Mouse (Mus musculus): ENCODE measurements around the gene Il18r1.

The Il18r1 gene

DNA sequence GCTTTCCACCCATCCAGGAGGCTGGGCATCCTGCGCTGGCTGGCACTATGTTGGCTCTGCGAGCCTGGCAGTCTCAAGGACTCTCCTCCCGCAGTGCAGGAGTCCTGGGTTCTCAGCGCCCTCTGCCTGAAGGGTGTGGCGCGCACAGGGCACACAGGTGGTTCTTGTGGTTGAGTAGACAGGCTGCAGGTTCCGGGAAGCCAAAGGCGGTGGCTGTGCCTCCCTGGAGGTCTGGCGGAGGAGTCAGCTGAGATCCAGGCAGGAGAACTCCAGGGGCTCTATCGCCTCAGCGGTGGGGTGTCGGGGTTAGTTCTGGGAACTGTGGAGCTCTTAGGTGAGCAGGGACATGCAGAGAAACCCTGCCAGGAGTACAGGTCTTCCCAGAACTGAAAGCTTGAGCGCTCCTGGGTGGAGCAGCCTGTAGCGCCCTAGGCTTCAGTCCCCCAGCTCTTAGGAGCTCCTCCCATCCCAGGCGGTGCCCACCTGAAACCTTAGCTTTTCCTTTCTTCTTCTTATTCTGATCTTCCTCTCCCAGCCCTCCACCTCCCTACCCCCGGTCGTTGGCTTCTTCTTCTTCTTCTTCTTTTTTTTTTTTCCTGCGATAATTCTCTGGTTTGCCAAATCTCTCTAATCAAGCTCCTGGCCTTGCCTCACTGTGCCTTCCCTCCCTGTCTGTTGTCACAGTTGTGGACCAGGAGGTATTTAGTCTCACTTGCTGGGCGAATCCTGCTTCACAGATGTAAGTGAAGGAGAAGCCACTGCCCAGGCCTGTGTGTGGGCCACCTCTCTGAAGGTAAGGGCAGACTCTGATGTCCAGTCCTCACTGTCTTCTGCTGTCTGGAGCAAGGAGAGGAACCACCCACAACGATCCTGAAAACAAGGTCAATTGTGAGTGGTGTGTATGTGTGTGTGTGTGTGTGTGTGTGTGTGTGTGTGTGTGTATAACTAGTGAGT, at the start of gene Il18r1:
Il18r1 (plus strand) TSS at position 76 of the 954 bp plus-strand sequence.
- DNase-seq (ENCODE audit: low read depth, low spot score) = no peak

DNA sequence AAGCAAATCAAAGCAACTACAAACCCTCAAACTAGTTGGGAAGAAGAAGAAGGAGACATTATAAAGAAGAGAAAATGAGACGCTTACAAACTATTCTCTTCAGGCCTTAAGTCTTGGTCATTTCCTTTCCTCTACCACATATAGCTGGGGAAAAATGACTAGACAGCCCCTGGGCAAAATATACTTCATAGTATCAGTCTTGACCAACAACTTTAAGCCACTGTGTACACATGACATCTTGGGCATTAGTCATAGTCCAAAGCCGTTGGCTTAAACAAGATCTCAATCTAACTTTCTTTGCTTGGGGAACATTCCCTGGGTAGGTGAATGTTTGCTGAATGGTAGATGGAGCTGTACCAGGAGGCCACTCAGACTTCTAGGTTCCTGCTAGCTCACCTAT, 48.3 kb upstream of the Il18r1 start:
- DNase-seq (ENCODE audit: low read depth, low spot score) = no peak

DNA sequence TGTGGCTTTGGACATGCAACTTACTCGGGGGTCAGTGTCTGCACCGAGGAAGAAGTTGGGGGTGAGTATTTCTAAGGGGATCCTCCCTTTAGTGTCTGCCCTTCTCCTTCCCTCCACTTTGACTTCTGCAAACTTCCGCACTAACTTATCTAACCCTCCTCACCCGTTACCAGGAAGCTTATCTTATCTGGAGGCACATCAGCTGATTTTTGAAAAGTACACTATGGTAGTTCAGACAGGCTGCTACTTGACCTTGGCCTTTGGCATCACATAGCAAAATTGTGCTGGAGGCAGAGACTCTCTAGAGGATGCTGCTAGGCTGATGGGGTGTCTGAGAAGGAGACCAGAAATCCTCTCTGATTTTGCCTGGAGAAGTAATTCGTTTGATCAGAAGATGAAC, 46.8 kb upstream of the Il18r1 start:
- no peak for DNase-seq (ENCODE audit: low read depth, low spot score)

DNA sequence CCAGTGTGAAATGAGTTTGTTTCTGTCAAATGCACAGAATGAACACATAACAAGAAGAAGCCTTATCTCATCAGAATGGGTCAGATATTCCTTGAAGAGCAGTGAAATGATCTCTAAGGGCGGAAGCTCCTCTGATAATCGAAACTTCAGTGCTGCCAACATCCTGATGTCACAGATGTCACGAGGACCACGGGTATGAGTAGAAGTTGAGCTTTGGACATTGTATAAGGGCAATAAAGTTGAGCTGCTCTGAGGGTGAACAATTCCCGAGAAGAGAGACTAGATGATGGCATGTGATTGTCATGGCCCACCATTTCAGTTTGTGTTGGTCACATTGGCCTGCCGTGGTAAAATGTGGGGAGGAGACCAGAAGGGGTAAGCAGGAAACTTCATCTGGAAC, 41.5 kb upstream of the Il18r1 start:
- DNase-seq (ENCODE audit: low read depth, low spot score) = no peak

DNA sequence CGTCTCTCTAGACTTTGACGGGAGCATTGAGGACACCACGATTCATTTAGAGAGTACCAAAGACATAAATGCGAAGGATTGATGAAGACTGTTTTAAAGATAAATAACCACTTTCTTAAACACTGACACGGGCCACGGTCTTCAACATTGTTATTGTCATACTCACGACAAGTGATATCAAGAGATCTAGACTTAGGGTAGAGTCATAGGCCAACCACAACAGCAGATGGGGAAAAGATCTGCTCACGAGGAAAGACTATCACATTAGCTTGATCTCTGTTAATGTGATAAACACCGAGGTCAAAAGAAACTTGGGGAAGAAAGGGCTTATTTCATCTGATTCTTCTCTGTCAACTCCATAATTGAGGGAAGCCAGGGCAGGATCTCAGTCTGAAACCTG, 38.1 kb upstream of the Il18r1 start:
- no peak for DNase-seq (ENCODE audit: low read depth, low spot score)

DNA sequence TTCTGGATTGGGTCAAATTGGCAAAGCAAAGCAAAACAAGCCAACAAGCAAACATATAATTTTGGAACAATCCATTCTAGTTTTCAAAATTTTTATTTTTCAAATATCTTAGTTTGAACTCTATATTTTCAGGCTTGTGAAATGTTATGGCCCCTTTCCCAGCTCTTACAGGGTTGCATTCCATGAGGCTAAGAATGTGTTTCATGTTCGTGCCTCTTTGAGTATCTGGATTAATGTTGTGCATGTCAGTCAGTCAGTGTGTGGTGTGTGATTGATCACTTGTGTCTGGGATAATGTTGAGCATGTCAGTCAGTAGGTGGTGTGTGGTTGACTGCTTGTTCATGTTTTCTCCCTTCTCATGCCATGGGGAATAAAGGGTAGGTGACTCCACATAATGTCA, 37.5 kb upstream of the Il18r1 start:
- DNase-seq (ENCODE audit: low read depth, low spot score) = no peak

DNA sequence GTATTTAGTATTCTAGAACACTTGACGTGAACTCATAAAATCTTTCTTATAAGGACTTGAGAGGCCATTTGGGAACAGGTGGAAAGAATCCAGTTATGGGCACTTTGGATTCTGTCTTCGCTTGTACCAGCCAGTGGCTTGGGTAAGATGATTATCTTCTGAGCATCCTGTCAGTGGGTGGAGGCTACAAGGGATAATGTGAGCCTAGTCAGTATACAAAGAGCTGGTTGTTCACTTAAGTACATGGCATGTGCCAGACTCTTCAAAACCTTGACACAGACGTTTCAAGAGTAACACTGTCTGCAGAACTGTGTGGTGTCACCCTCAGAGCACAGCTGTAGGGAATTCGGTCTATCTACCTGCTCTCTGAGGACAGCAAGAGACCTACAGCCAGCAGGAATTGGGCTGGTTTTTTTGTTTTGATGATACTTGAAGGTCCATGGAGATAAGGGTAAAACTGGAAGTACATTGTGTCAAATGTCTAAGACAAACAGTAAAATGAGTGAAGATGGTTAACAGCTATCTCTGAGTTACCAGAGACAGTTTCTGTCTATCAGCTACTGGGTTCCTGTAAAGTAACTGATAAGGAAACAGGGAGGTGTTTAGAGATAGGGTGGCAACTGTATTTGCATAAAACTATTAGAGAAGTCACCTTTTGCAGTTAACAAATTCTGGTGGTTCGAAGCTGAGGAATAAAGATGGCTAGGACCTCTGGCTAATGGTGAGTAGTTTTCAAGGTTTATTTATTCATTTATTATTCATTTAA, 36.3 kb upstream of the Il18r1 start, which contains the start of gene Il1rl1:
Il1rl1 (plus strand) TSS at position 661 of the 766 bp plus-strand sequence.
- DNase-seq (ENCODE audit: low read depth, low spot score) = no peak

DNA sequence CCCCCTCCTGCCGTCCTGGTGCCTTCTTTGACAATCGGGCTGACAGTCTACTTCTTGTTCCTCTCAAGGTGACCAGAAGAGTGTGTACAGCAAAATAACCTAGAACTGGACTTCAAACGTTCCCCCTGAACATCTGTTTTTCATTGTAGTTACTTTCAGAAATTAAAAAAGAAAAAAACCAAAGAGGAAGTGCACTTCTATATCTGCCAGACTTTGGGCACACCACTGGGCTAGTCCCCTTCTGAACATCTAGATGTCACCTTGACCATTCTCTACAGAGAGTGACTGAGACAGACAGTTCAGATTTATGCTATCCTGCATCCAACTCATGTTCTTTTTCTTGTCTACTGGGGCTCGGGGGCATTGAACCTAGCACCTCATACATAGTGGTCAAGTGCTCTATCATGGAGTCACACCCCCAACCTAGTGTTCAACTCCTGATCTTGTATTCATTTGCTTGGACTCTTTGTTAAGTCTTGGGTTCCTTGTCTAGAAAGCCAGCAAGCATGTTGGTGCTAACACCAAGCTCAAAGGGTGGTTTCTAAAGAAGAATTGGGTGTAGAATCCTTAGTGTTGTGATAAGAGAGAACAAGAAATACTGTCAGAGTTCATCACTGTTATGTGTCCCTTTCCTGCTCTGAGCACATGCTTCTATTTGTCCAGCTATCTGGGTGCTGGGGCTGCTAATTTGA, 35.1 kb upstream of the Il18r1 start:
- no peak for DNase-seq (ENCODE audit: low read depth, low spot score)

DNA sequence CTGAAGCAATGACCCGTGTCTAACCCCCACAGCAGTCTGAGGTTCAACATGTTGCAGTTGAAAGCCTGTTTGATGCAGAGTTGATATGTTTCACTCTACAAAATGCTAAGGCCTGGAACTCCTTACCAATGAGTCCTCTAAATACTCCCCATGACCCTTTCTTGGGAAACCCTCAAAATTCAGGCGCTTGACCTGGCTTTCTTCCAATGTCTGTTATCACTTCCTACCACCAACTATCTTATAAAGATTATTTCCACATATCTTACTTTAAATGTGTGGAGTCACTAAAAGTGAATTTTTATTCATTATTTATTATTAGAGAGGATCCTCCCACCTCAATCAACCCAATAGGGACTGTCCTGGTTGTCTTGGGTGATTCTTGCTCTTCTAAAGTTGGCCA, 33.2 kb upstream of the Il18r1 start:
- DNase-seq (ENCODE audit: low read depth, low spot score) = no peak

DNA sequence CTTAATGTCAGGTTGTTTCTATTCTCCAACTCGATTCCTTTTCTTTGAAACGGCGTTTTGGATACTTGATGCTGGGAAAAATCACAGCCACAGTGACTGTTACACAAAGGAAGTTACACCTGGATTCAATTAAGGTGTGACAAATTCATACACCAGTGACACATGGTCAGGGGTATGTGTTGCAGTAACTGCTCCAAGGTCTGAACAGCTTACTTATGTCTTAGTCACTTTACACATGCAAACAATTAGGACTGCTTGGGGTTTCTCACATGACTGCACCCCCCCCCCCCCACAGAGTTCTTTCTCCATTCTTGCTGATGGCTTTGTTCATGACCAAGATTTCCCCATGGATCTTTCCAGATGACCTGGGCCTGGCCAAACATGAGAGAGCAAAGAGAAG, 29.4 kb upstream of the Il18r1 start:
- DNase-seq (ENCODE audit: low read depth, low spot score) = peak; percentile 25

DNA sequence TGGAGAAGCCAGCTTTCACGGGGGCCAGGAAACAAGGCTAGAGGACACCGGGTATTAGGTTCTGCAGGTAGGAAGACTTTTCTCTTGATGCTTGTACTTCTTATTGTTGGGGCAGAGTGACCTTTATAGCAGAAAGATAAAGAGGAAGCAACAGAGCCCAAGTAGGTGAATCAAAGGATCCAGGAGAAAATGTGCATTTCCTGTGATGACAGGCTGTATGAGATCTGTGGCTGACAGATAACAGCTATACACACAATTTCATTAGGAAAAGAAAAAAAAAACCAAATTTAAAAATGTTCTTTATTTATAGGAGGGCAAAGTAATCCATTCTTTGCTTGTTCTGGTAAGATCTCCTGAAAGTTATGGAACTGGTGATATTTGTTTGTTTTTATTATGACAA, 28.0 kb upstream of the Il18r1 start:
- DNase-seq (ENCODE audit: low read depth, low spot score) = no peak

DNA sequence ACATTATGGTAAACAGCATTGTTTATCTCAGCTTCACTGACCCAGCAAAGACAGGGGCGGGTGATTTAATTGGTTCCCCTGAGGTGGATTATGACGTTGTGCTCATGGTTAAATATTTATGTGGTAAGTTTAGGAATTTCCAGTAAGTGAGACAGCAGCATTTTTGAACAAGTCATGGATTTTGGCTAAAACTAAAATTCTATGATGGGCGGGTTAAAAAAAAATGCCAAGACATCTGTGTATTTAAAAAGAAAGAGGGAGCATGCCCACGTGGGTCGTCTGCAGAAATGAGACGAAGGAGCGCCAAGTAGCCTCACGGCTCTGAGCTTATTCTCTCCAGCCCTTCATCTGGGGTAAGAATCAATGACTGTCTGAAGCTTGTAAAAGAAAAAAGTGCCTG, 25.8 kb upstream of the Il18r1 start:
- DNase-seq (ENCODE audit: low read depth, low spot score) = no peak

DNA sequence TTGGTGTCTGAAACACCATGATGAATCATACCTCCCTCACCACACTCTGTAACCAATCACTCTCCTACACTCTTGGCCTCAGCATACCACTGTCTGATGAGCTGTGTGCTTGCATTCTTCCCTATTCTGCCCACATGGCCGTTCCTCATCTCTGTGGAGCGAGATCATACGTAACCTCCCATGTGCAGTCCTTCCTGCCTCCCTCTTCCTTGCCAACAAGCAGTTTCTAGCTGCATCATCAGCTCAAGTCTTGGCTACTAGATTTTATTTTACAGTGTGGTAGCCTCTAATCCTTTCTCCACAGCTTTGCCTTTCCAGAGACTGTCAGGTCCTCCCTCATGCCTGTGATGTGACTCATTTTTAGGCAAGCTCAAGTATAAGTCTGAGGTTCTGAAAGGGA, 20.6 kb upstream of the Il18r1 start:
- no peak for DNase-seq (ENCODE audit: low read depth, low spot score)

DNA sequence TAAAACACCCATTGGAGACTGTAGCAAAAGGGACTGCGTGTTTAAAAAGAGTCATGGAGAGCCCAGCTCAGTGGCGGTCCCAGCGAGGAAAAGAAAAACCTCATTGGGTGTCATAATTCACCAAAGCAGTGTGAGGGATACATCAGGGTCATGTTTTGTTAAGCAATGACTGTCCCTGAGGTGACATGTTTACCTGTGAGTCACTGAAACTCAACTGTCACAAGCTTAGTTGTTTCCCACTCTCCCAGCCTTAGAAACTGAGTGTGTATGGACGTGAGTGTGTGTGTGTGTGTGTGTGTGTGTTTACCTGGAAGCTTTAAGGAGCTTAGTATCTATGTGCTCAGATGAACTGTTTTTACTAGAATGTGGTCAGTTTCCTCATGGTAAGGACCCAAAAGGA, 2.0 kb downstream of the Il18r1 start:
- DNase-seq (ENCODE audit: low read depth, low spot score) = no peak

DNA sequence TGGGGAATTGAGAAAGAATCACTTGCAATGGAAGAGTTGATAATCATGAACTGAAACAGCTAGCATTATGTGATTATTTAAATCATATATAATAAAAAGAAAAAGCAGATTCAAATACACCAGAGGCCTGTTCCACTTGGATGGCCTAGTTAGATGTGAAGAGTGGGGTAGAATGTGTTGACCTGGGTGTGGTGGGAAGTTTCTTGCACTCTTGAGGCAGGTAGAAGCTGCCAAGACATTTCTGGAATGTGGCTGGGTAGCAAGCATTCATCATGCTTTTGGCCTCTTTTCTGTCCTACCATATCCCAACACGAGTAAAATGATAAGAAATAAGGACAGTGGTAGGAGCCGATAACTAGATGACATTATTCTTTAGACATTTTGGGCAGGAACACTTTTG, 3.5 kb downstream of the Il18r1 start:
- DNase-seq (ENCODE audit: low read depth, low spot score) = no peak

DNA sequence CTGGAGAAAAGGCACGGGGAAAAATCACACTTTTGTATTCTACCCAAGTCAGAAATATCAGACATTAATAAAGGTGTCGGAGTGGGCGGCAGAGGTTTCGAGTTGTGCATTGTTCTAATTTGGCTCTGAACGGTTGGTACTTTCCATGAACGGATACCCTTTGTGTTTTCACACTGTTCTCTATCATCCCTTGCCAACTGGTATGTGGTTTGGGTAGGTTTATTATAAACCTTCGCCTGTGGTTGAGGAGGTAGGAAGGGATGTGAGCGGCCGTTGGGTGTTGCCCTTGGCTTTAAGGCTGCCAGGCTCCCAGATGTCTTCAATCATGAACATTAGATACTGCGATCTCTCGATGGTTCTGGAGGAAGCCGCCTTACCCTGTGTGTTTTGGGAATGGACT, 4.5 kb downstream of the Il18r1 start:
- no peak for DNase-seq (ENCODE audit: low read depth, low spot score)

DNA sequence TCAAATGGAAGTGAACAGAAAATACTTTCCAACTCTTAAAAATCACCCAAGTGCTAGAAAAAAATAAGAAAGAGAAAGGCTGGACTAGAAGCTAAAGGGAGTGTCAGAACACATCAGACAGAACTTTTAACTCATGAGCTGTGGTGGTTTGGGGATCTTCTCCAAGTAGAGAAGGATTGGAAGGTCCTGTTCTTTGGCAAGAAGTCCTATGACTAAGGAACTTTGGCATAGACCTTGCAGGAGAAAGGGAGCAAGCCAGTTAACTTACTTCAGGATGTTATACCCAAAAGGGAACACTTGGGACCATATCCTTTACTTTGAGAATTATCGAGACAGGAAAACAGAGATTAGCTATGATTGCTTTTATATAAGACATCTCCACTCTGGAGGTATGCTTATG, 7.0 kb downstream of the Il18r1 start:
- no peak for DNase-seq (ENCODE audit: low read depth, low spot score)

DNA sequence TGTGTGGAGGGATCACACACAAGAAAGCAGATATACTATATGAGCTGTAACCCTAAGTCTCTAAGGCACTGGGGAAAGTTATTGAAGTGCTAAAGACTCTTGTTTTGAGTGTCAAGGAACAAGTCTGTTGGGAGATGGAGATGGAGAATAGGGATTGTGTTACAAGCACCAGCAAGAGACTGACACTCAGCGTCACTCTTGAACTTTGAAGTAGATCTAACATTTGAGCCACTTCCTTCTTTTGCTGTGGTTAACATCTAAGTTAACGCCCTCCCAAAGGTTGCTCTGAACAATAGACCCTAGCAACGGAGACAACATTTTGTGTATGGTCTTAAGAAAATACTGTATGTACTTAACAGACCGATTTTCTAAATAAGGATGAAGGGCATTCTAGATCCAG, 8.3 kb downstream of the Il18r1 start:
- no peak for DNase-seq (ENCODE audit: low read depth, low spot score)

DNA sequence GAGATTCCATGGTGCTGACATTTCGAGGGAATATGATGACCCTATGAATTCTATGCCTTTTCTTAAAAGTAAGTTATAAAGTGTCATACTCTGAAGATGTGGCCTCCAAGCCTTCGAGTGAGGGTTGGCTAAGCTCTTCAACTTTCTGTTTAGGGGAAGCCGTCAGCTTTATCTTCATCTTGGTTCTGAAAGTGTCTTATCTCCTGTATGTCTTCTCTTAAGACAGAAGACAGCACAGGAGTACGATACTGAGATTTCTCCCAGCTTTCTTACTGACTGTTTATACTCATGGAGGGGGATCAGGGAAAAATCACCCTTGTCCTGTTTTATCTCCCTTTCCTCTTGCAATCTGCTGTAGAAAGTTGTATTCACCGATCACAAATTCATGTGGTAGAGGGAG, 9.0 kb downstream of the Il18r1 start:
- no peak for DNase-seq (ENCODE audit: low read depth, low spot score)

DNA sequence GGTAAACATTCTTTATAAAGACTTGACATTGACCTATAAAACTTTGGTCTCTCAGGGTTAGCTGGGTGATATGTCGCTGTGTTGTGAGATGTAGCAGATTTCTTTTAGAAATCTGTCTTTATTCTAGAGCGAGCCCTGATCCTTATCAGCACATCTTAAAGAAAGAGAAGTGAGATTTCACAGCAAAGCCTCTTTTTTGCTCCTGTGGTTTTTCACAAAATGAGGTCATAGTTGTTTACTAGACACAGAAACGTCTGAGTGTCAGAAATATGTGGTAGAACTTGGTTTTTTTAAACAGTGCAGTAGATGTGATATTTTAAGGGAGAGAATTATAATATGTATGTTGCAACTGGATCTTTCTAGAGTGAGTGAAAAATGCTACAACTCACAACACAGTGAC, 10.3 kb downstream of the Il18r1 start:
- DNase-seq (ENCODE audit: low read depth, low spot score) = no peak

DNA sequence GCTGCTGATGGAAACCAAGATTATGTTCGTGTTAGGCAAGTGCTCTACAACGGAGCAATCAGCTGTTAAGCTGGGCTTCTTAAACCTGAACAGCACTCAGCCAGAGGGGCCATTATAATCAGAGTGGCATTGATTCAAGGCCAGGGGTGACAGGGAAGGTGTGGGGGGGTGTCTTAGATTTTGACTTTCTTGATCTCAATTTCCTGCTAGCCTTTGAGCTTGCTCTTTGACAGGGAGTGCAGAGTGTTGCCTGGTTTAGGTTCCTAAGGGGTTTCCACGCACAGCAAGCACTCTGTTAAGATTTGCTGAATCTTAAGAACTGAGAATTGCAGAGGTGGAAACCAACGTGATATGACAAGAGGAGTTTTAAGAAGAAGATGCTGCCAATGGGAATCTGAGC, 11.4 kb downstream of the Il18r1 start:
- DNase-seq (ENCODE audit: low read depth, low spot score) = no peak

DNA sequence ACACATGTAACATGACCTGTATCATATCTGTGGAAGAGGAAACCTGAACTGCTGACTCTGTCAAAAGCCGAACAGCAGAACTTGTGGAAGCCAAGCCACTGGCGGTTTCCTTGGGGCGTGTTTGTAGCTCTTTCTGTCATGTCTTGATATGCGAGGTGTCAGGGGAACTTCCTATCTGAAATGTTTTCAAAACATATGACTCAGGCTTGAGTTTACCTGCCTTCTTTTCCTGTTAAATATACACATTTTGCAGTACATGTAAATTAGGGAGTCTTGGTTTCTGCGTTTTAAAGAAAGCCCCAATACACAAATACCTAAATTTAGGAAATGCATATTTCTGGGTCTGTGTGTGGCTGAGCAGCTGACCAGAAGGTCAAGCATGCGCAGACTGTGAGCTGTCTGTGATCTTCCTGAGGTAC, 14.2 kb downstream of the Il18r1 start:
- no peak for DNase-seq (ENCODE audit: low read depth, low spot score)
